Mouse (Mus musculus): ENCODE data around the gene Slc35d2. TPM values are rescaled to one million over a fixed set of nuclear protein-coding genes. Genes with fewer than 3 reads are reported as not detected.

Gene Slc35d2
- polyA plus RNA-seq, 1 experiment from 2014 or later = 7.7 TPM

DNA sequence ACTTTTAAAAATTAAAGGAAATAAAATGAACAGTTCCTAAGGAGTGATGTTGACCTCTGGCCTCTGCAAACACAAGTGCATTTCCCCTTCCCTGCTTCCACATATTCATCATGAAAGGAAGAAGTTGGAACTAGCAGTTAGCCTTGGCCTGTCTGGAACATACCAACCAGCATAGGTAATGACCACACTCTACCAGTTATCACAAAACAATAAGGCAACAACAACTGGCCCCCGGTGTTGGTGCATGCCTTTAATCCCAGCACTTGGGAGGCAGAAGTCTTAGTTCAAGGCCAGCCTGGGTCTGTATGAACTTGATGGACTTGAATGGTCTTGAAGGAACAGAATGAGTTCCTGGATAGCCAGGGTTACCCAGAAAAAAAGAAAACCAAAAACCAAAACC, 18.7 kb downstream of the Slc35d2 start:
- no peak overlapping the region for H3K27ac ChIP-seq (replicated peaks in 1 of 2; ENCODE audit: control insufficient read depth in 1 of 2, insufficient read depth in 1 of 2, low read depth in 2 of 2, low read length in 2 of 2)
- peaks cover 7% of the 10 kb centered on the region; the same call in 1 of the 2 replicates for H3K36me3 ChIP-seq (ENCODE audit: control insufficient read depth, insufficient read depth, low read length)
- no peak overlapping the region for H3K4me2 ChIP-seq (ENCODE audit: low read length)
- no peaks in the 10 kb centered on the region; a peak in 1 of 4 replicates for H3K4me1 ChIP-seq (ENCODE audit: control insufficient read depth in 2 of 2, insufficient read depth in 2 of 2, low read length in 2 of 2)
- no peak overlapping the region for H3K4me3 ChIP-seq (ENCODE audit: control insufficient read depth in 1 of 2, insufficient read depth in 1 of 2, low read depth in 1 of 2, low read length in 2 of 2)
- 83% methylated on average over 1 of the region's 1 CpGs for WGBS
- no peak for ATAC-seq (ENCODE audit: insufficient number of reproducible peaks, insufficient read depth, low FRiP score, low read depth)
- no peaks in the 10 kb centered on the region for H3K9me3 ChIP-seq (ENCODE audit: control insufficient read depth, low read length)
- no peak overlapping the region for H3K9ac ChIP-seq (ENCODE audit: low read length)
- H3K27me3 ChIP-seq (ENCODE audit: control insufficient read depth, insufficient read depth, low read length) = no peaks in the 10 kb centered on the region

DNA sequence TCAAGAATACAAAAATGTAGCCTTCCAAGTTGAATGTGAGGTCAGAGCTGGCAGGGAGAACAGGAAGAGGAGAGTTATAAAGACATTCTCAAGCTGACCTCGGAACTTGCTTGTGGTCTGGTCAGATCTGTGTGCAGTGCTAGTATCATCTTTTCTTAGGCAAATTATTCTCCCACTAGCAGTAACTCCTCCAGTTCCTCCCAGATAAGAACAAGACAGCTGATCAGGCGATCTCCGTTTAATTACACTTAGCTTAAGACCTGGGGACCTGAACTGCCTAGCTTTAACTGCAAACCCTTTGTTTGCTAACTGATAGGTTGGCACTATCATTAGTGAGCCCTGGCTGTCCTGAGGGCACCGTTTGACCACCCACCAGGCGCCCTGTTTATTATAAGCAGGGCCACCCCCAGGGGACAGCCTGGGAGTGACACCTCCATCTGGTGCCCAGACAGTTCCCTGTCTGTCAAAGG, 20.8 kb downstream of the Slc35d2 start:
- Histone ChIP-seq H3K27ac (replicated peaks in 1 of 2; ENCODE audit: control insufficient read depth in 1 of 2, insufficient read depth in 1 of 2, low read depth in 2 of 2, low read length in 2 of 2) (no peak overlapping the region), H3K36me3 (ENCODE audit: control insufficient read depth, insufficient read depth, low read length) (peaks cover 7% of the 10 kb centered on the region; the same call in 1 of the 2 replicates), H3K9ac (ENCODE audit: low read length) (no peak overlapping the region), H3K4me3 (ENCODE audit: control insufficient read depth in 1 of 2, insufficient read depth in 1 of 2, low read depth in 1 of 2, low read length in 2 of 2) (no peak overlapping the region), H3K27me3 (ENCODE audit: control insufficient read depth, insufficient read depth, low read length) (no peaks in the 10 kb centered on the region), H3K4me2 (ENCODE audit: low read length) (no peak overlapping the region), H3K9me3 (ENCODE audit: control insufficient read depth, low read length) (no peaks in the 10 kb centered on the region), H3K4me1 (ENCODE audit: control insufficient read depth in 2 of 2, insufficient read depth in 2 of 2, low read length in 2 of 2) (no peaks in the 10 kb centered on the region; a peak in 1 of 4 replicates)
- 34% methylated on average over 5 of the region's 5 CpGs for WGBS
- no peak for ATAC-seq (ENCODE audit: insufficient number of reproducible peaks, insufficient read depth, low FRiP score, low read depth)

- Histone ChIP-seq H3K4me3 (ENCODE audit: control insufficient read depth in 1 of 2, insufficient read depth in 1 of 2, low read depth in 1 of 2, low read length in 2 of 2) (no peak overlapping the region), H3K4me2 (ENCODE audit: low read length) (no peak overlapping the region), H3K9ac (ENCODE audit: low read length) (no peak overlapping the region), H3K36me3 (ENCODE audit: control insufficient read depth, insufficient read depth, low read length) (peaks cover 5% of the 10 kb centered on the region; the same call in 1 of the 2 replicates), H3K27ac (replicated peaks in 1 of 2; ENCODE audit: control insufficient read depth in 1 of 2, insufficient read depth in 1 of 2, low read depth in 2 of 2, low read length in 2 of 2) (no peak overlapping the region), H3K9me3 (ENCODE audit: control insufficient read depth, low read length) (no peaks in the 10 kb centered on the region), H3K27me3 (ENCODE audit: control insufficient read depth, insufficient read depth, low read length) (no peaks in the 10 kb centered on the region), H3K4me1 (ENCODE audit: control insufficient read depth in 2 of 2, insufficient read depth in 2 of 2, low read length in 2 of 2) (no peaks in the 10 kb centered on the region; a peak in 1 of 4 replicates)
- WGBS = 42% methylated on average over 8 of the region's 8 CpGs
- no peak for ATAC-seq (ENCODE audit: insufficient number of reproducible peaks, insufficient read depth, low FRiP score, low read depth)
These were observed 21.6 kb downstream of the Slc35d2 start for GRCm38 (mm10) chr13:64107535-64107934.

DNA sequence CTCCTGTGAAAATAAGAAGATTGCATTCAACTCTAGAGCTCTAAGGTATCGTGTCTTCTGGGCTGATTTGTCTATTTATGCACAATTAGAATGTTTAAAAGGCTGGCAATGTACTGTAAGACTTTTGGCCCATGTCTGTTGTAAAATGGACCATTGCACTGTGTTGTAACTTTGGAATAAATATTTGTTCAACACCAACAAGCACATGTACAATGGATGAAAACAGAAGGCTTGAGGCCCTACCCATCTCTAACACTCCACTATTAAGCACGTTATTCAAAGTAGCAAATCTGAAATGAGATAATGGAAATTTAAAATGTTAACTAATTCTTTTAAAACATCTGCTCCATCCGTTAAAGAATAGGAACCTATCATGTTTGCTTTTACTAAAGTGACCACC, 22.1 kb downstream of the Slc35d2 start:
- H3K4me2 ChIP-seq (ENCODE audit: low read length) = no peak overlapping the region
- H3K4me3 ChIP-seq (ENCODE audit: control insufficient read depth in 1 of 2, insufficient read depth in 1 of 2, low read depth in 1 of 2, low read length in 2 of 2) = no peak overlapping the region
- 62% methylated on average over 3 of the region's 3 CpGs for WGBS
- H3K9ac ChIP-seq (ENCODE audit: low read length) = no peak overlapping the region
- no peaks in the 10 kb centered on the region; a peak in 1 of 4 replicates for H3K4me1 ChIP-seq (ENCODE audit: control insufficient read depth in 2 of 2, insufficient read depth in 2 of 2, low read length in 2 of 2)
- no peak for ATAC-seq (ENCODE audit: insufficient number of reproducible peaks, insufficient read depth, low FRiP score, low read depth)
- no peaks in the 10 kb centered on the region for H3K9me3 ChIP-seq (ENCODE audit: control insufficient read depth, low read length)
- H3K27me3 ChIP-seq (ENCODE audit: control insufficient read depth, insufficient read depth, low read length) = no peaks in the 10 kb centered on the region
- no peak overlapping the region for H3K27ac ChIP-seq (replicated peaks in 1 of 2; ENCODE audit: control insufficient read depth in 1 of 2, insufficient read depth in 1 of 2, low read depth in 2 of 2, low read length in 2 of 2)
- H3K36me3 ChIP-seq (ENCODE audit: control insufficient read depth, insufficient read depth, low read length) = peaks cover 4% of the 10 kb centered on the region; the same call in 1 of the 2 replicates

GRCm38 (mm10) chr13:64105690-64106089, 23.5 kb downstream of the Slc35d2 start:
- ATAC-seq (ENCODE audit: insufficient number of reproducible peaks, insufficient read depth, low FRiP score, low read depth) = no peak
- no peak overlapping the region for H3K9ac ChIP-seq (ENCODE audit: low read length)
- H3K4me1 ChIP-seq (ENCODE audit: control insufficient read depth in 2 of 2, insufficient read depth in 2 of 2, low read length in 2 of 2) = no peaks in the 10 kb centered on the region; a peak in 1 of 4 replicates
- no peak overlapping the region for H3K27ac ChIP-seq (replicated peaks in 1 of 2; ENCODE audit: control insufficient read depth in 1 of 2, insufficient read depth in 1 of 2, low read depth in 2 of 2, low read length in 2 of 2)
- H3K36me3 ChIP-seq (ENCODE audit: control insufficient read depth, insufficient read depth, low read length) = peaks cover 4% of the 10 kb centered on the region; the same call in 1 of the 2 replicates
- H3K9me3 ChIP-seq (ENCODE audit: control insufficient read depth, low read length) = no peaks in the 10 kb centered on the region
- no peak overlapping the region for H3K4me3 ChIP-seq (ENCODE audit: control insufficient read depth in 1 of 2, insufficient read depth in 1 of 2, low read depth in 1 of 2, low read length in 2 of 2)
- H3K27me3 ChIP-seq (ENCODE audit: control insufficient read depth, insufficient read depth, low read length) = no peaks in the 10 kb centered on the region
- 63% methylated on average over 3 of the region's 3 CpGs for WGBS
- no peak overlapping the region for H3K4me2 ChIP-seq (ENCODE audit: low read length)

GRCm38 (mm10) chr13:64100186-64100585, 29.0 kb downstream of the Slc35d2 start:
- Histone ChIP-seq H3K9me3 (ENCODE audit: control insufficient read depth, low read length) (no peaks in the 10 kb centered on the region), H3K4me2 (ENCODE audit: low read length) (no peak overlapping the region), H3K4me1 (ENCODE audit: control insufficient read depth in 2 of 2, insufficient read depth in 2 of 2, low read length in 2 of 2) (no peaks in the 10 kb centered on the region), H3K9ac (ENCODE audit: low read length) (no peak overlapping the region), H3K36me3 (ENCODE audit: control insufficient read depth, insufficient read depth, low read length) (peaks cover 6% of the 10 kb centered on the region; the same call in 1 of the 2 replicates), H3K27ac (replicated peaks in 1 of 2; ENCODE audit: control insufficient read depth in 1 of 2, insufficient read depth in 1 of 2, low read depth in 2 of 2, low read length in 2 of 2) (no peak overlapping the region), H3K4me3 (ENCODE audit: control insufficient read depth in 1 of 2, insufficient read depth in 1 of 2, low read depth in 1 of 2, low read length in 2 of 2) (no peak overlapping the region), H3K27me3 (ENCODE audit: control insufficient read depth, insufficient read depth, low read length) (no peaks in the 10 kb centered on the region)
- WGBS = 66% methylated on average over 3 of the region's 3 CpGs
- ATAC-seq (ENCODE audit: insufficient number of reproducible peaks, insufficient read depth, low FRiP score, low read depth) = no peak

- no peaks in the 10 kb centered on the region for H3K9me3 ChIP-seq (ENCODE audit: control insufficient read depth, low read length)
- ATAC-seq (ENCODE audit: insufficient number of reproducible peaks, insufficient read depth, low FRiP score, low read depth) = no peak
- H3K4me2 ChIP-seq (ENCODE audit: low read length) = no peak overlapping the region
- H3K27ac ChIP-seq (replicated peaks in 1 of 2; ENCODE audit: control insufficient read depth in 1 of 2, insufficient read depth in 1 of 2, low read depth in 2 of 2, low read length in 2 of 2) = no peak overlapping the region
- no peak overlapping the region for H3K9ac ChIP-seq (ENCODE audit: low read length)
- H3K4me1 ChIP-seq (ENCODE audit: control insufficient read depth in 2 of 2, insufficient read depth in 2 of 2, low read length in 2 of 2) = no peaks in the 10 kb centered on the region
- 73% methylated on average over 9 of the region's 9 CpGs for WGBS
- H3K36me3 ChIP-seq (ENCODE audit: control insufficient read depth, insufficient read depth, low read length) = peaks cover 6% of the 10 kb centered on the region; the same call in 1 of the 2 replicates
- H3K27me3 ChIP-seq (ENCODE audit: control insufficient read depth, insufficient read depth, low read length) = no peaks in the 10 kb centered on the region
- H3K4me3 ChIP-seq (ENCODE audit: control insufficient read depth in 1 of 2, insufficient read depth in 1 of 2, low read depth in 1 of 2, low read length in 2 of 2) = no peak overlapping the region
These were observed 30.2 kb downstream of the Slc35d2 start for GRCm38 (mm10) chr13:64098992-64099391.

- Histone ChIP-seq H3K9ac (ENCODE audit: low read length) (no peak overlapping the region), H3K4me1 (ENCODE audit: control insufficient read depth in 2 of 2, insufficient read depth in 2 of 2, low read length in 2 of 2) (no peaks in the 10 kb centered on the region), H3K9me3 (ENCODE audit: control insufficient read depth, low read length) (no peaks in the 10 kb centered on the region), H3K4me2 (ENCODE audit: low read length) (0 out of 2 replicates have a peak overlapping the region, but pooled peaks have one; percentile 19), H3K36me3 (ENCODE audit: control insufficient read depth, insufficient read depth, low read length) (peaks cover 6% of the 10 kb centered on the region; the same call in 1 of the 2 replicates), H3K27ac (replicated peaks in 1 of 2; ENCODE audit: control insufficient read depth in 1 of 2, insufficient read depth in 1 of 2, low read depth in 2 of 2, low read length in 2 of 2) (no peak overlapping the region), H3K4me3 (ENCODE audit: control insufficient read depth in 1 of 2, insufficient read depth in 1 of 2, low read depth in 1 of 2, low read length in 2 of 2) (no peak overlapping the region), H3K27me3 (ENCODE audit: control insufficient read depth, insufficient read depth, low read length) (no peaks in the 10 kb centered on the region)
- 0% methylated on average over 1 of the region's 1 CpGs for WGBS
- ATAC-seq (ENCODE audit: insufficient number of reproducible peaks, insufficient read depth, low FRiP score, low read depth) = no peak
These were observed 35.8 kb downstream of the Slc35d2 start for GRCm38 (mm10) chr13:64093341-64093740.
